Mouse (Mus musculus): ENCODE measurements at regions not wholly inside any gene's neighbourhood (a gene's known extent, or its start where the extent isn't known, plus 50 kb on each side); places are given as distances from the start of the nearest gene placed in this dataset.

GRCm38 (mm10) chr13:43724161-43724560, 60.4 kb upstream of the Cd83 start:
- no peak overlapping the region for H3K4me3 ChIP-seq (ENCODE audit: low read depth, low read length)
- H3K4me1 ChIP-seq (ENCODE audit: control insufficient read depth, insufficient read depth, low read length), result no peaks in the 10 kb centered on the region
- H3K36me3 ChIP-seq (ENCODE audit: control insufficient read depth, insufficient read depth, low read length), result no peaks in the 10 kb centered on the region
- ATAC-seq, result no peak
- no peak overlapping the region for H3K9ac ChIP-seq (ENCODE audit: low read length)
- H3K27ac ChIP-seq (ENCODE audit: low read depth, low read length), result no peak overlapping the region
- no peaks in the 10 kb centered on the region for H3K9me3 ChIP-seq (replicated peaks; ENCODE audit: control insufficient read depth, low read length)
- 73% methylated on average over 10 of the region's 10 CpGs for WGBS
- no peak for DNase-seq (ENCODE audit: low spot score)
- H3K4me2 ChIP-seq (ENCODE audit: low read length), result no peak overlapping the region
- H3K27me3 ChIP-seq (replicated peaks; ENCODE audit: control insufficient read depth, insufficient read depth, low read length), result no peaks in the 10 kb centered on the region

- no peaks in the 10 kb centered on the region for H3K27me3 ChIP-seq (replicated peaks; ENCODE audit: control insufficient read depth, insufficient read depth, low read length)
- H3K27ac ChIP-seq (ENCODE audit: low read depth, low read length), result no peak overlapping the region
- no peaks in the 10 kb centered on the region for H3K36me3 ChIP-seq (ENCODE audit: control insufficient read depth, insufficient read depth, low read length)
- ATAC-seq, result peak; percentile 40; the same call in 1 of the 2 replicates
- peak; percentile 75 for DNase-seq (ENCODE audit: low spot score)
- WGBS, result 26% methylated on average over 7 of the region's 7 CpGs
- no peak overlapping the region for H3K9ac ChIP-seq (ENCODE audit: low read length)
- H3K4me1 ChIP-seq (ENCODE audit: control insufficient read depth, insufficient read depth, low read length), result no peaks in the 10 kb centered on the region
- no peak overlapping the region for H3K4me3 ChIP-seq (ENCODE audit: low read depth, low read length)
- no peaks in the 10 kb centered on the region for H3K9me3 ChIP-seq (replicated peaks; ENCODE audit: control insufficient read depth, low read length)
- H3K4me2 ChIP-seq (ENCODE audit: low read length), result no peak overlapping the region
These were observed 58.9 kb upstream of the Cd83 start for GRCm38 (mm10) chr13:43725698-43726097.

- no peaks in the 10 kb centered on the region for H3K4me1 ChIP-seq (ENCODE audit: control insufficient read depth, insufficient read depth, low read length)
- H3K9ac ChIP-seq (ENCODE audit: low read length), result no peak overlapping the region
- no peak overlapping the region for H3K4me2 ChIP-seq (ENCODE audit: low read length)
- no peaks in the 10 kb centered on the region for H3K27me3 ChIP-seq (replicated peaks; ENCODE audit: control insufficient read depth, insufficient read depth, low read length)
- H3K9me3 ChIP-seq (replicated peaks; ENCODE audit: control insufficient read depth, low read length), result no peaks in the 10 kb centered on the region
- no peaks in the 10 kb centered on the region for H3K36me3 ChIP-seq (ENCODE audit: control insufficient read depth, insufficient read depth, low read length)
- ATAC-seq, result peak; percentile 40; the same call in 1 of the 2 replicates
- 56% methylated on average over 13 of the region's 13 CpGs for WGBS
- no peak overlapping the region for H3K4me3 ChIP-seq (ENCODE audit: low read depth, low read length)
- DNase-seq (ENCODE audit: low spot score), result peak; percentile 32
- no peak overlapping the region for H3K27ac ChIP-seq (ENCODE audit: low read depth, low read length)
These were observed 57.7 kb upstream of the Cd83 start for GRCm38 (mm10) chr13:43726895-43727341.

GRCm38 (mm10) chr13:43729617-43730016, 55.0 kb upstream of the Cd83 start:
- Histone ChIP-seq H3K27ac (ENCODE audit: low read depth, low read length) (no peak overlapping the region), H3K36me3 (ENCODE audit: control insufficient read depth, insufficient read depth, low read length) (no peaks in the 10 kb centered on the region), H3K4me1 (ENCODE audit: control insufficient read depth, insufficient read depth, low read length) (no peaks in the 10 kb centered on the region), H3K9ac (ENCODE audit: low read length) (no peak overlapping the region), H3K27me3 (replicated peaks; ENCODE audit: control insufficient read depth, insufficient read depth, low read length) (no peaks in the 10 kb centered on the region), H3K4me3 (ENCODE audit: low read depth, low read length) (no peak overlapping the region), H3K9me3 (replicated peaks; ENCODE audit: control insufficient read depth, low read length) (no peaks in the 10 kb centered on the region), H3K4me2 (ENCODE audit: low read length) (no peak overlapping the region)
- ATAC-seq (no peak), DNase-seq (ENCODE audit: low spot score) (no peak)
- WGBS, result 81% methylated on average over 11 of the region's 11 CpGs

- no peak for ATAC-seq
- no peak for DNase-seq (ENCODE audit: low spot score)
- no peak overlapping the region for H3K4me3 ChIP-seq (ENCODE audit: low read depth, low read length)
- H3K4me2 ChIP-seq (ENCODE audit: low read length), result no peak overlapping the region
- 77% methylated on average over 10 of the region's 10 CpGs for WGBS
- no peaks in the 10 kb centered on the region for H3K27me3 ChIP-seq (replicated peaks; ENCODE audit: control insufficient read depth, insufficient read depth, low read length)
- H3K27ac ChIP-seq (ENCODE audit: low read depth, low read length), result no peak overlapping the region
- H3K9me3 ChIP-seq (replicated peaks; ENCODE audit: control insufficient read depth, low read length), result no peaks in the 10 kb centered on the region
- no peaks in the 10 kb centered on the region for H3K36me3 ChIP-seq (ENCODE audit: control insufficient read depth, insufficient read depth, low read length)
- no peak overlapping the region for H3K9ac ChIP-seq (ENCODE audit: low read length)
- no peaks in the 10 kb centered on the region for H3K4me1 ChIP-seq (ENCODE audit: control insufficient read depth, insufficient read depth, low read length)
These were observed 51.5 kb upstream of the Cd83 start for GRCm38 (mm10) chr13:43733061-43733460.

GRCm38 (mm10) chr13:43734641-43735040, 49.9 kb upstream of the Cd83 start:
- DNase-seq (ENCODE audit: low spot score) (peak; percentile 62), ATAC-seq (no peak)
- WGBS, result 55% methylated on average over 14 of the region's 14 CpGs
- no peak overlapping the region for H3K27ac ChIP-seq (ENCODE audit: low read depth, low read length)
- no peaks in the 10 kb centered on the region for H3K36me3 ChIP-seq (ENCODE audit: control insufficient read depth, insufficient read depth, low read length)
- no peaks in the 10 kb centered on the region for H3K4me1 ChIP-seq (ENCODE audit: control insufficient read depth, insufficient read depth, low read length)
- no peak overlapping the region for H3K9ac ChIP-seq (ENCODE audit: low read length)
- no peak overlapping the region for H3K4me3 ChIP-seq (ENCODE audit: low read depth, low read length)
- no peaks in the 10 kb centered on the region for H3K9me3 ChIP-seq (replicated peaks; ENCODE audit: control insufficient read depth, low read length)
- H3K4me2 ChIP-seq (ENCODE audit: low read length), result no peak overlapping the region
- H3K27me3 ChIP-seq (replicated peaks; ENCODE audit: control insufficient read depth, insufficient read depth, low read length), result no peaks in the 10 kb centered on the region

Measured in forebrain, embryonic 14.5 days (tissue).